Mouse (Mus musculus) heart, embryonic 12.5 days (tissue): ENCODE measurements around the gene Rasal1. TPM values are rescaled to one million over a fixed set of nuclear protein-coding genes. Genes with fewer than 3 reads are reported as not detected.
A peak's percentile ranks its signal among the peaks of the same experiment; 100 is the strongest.

Experiments used
- ATAC-seq: fragments of 200-750 bp; cut with Nextera tagmentation; 2 replicates; pipeline ENCODE4 v1.8.0; 2017; ENCODE audit warnings: moderate TSS enrichment, moderate library complexity; ENCODE audit not compliant: insufficient number of reproducible peaks, low FRiP score
- H3K27ac ChIP-seq: fragments of 300-500 bp; sonication (generic); 2 replicates; pipeline ENCODE4 v1.5.1; 2016; ENCODE audit warnings: mild to moderate bottlenecking, moderate library complexity; ENCODE audit not compliant: poor library complexity, severe bottlenecking
- H3K27me3 ChIP-seq: fragments of 300-500 bp; sonication (generic); replicated peaks from 2 replicates; pipeline ENCODE4 v1.6.1; 2016; ENCODE audit warnings: mild to moderate bottlenecking, moderate library complexity
- H3K36me3 ChIP-seq: fragments of 300-500 bp; sonication (generic); 2 replicates; pipeline ENCODE4 v1.6.1; 2016; ENCODE audit warnings: mild to moderate bottlenecking, moderate library complexity
- H3K4me1 ChIP-seq: fragments of 300-500 bp; sonication (generic); replicated peaks from 2 replicates; pipeline ENCODE4 v1.6.1; 2016; ENCODE audit warnings: mild to moderate bottlenecking
- H3K4me2 ChIP-seq: fragments of 300-500 bp; sonication (generic); 2 replicates; pipeline ENCODE4 v1.6.1; 2016; ENCODE audit warnings: mild to moderate bottlenecking, moderate library complexity
- H3K4me3 ChIP-seq: fragments of 300-500 bp; sonication (generic); 2 replicates; pipeline ENCODE4 v1.5.1; 2016; ENCODE audit warnings: mild to moderate bottlenecking
- H3K9ac ChIP-seq: fragments of 300-500 bp; sonication (generic); 2 replicates; pipeline ENCODE4 v1.6.1; 2016; ENCODE audit warnings: mild to moderate bottlenecking, moderate library complexity
- H3K9me3 ChIP-seq: fragments of 300-500 bp; sonication (generic); replicated peaks from 2 replicates; pipeline ENCODE4 v1.6.1; 2016; ENCODE audit warnings: mild to moderate bottlenecking, moderate library complexity
- WGBS: fragments of 180-500 bp; shearing (Covaris S2); methylation state at CpG from one replicate; pipeline ENCODE4 v1.1.7; 2016; 5-methylcytosine and 5-hydroxymethylcytosine counted together
- polyA plus RNA-seq: library from polyadenylated mRNA; unstranded; fragments of >200 nt; fragmentation: Nextera tagmentation; extraction: Ambion mirVana; gene quantifications from 2 replicates; pipeline ENCODE4 v1.2.1, GENCODE M21; 2016

Rasal1 gene
- polyA plus RNA-seq, 1 experiment from 2014 or later = not detected

DNA sequence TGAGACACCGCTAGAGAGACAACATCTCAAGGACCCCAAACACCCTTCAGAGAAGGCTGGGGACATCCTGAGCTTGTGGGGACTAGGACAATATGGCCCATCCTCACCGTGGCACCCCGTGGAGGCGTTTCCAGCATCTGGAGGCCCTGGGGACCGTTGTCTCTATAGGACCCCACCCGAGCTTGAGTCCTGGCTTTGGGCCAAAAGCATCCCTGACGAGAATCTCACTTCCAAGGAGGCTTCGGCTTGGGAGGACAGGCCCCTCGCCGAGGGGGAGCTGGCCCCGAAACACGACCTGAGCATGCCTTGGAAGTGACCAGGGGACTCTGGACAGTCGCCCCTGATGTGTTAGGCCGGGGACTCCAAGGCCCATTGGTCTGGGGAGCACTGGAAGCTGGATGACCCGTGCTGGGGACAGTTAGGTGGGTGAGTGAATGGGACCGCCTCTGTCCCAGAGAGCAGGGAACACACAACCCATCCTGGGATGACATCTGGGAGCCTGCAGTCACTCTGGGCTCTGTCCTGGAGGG, 39.3 kb upstream of the Rasal1 start:
- Histone ChIP-seq H3K36me3 (peaks cover 11% of the 10 kb centered on the region), H3K27me3 (no peaks in the 10 kb centered on the region), H3K4me3 (no peak overlapping the region), H3K9ac (no peak overlapping the region), H3K4me1 (peaks cover 24% of the 10 kb centered on the region), H3K4me2 (no peak overlapping the region), H3K9me3 (no peaks in the 10 kb centered on the region), H3K27ac (no peak overlapping the region)
- ATAC-seq = no peak
- WGBS = 83% methylated on average over 16 of the region's 16 CpGs

- Histone ChIP-seq H3K4me3 (peak overlapping the region; percentile 69), H3K36me3 (peaks cover 22% of the 10 kb centered on the region), H3K9me3 (peaks cover 4% of the 10 kb centered on the region; the same call in 1 of the 2 replicates), H3K9ac (peak overlapping the region; percentile 71; the same call in 1 of the 2 replicates), H3K4me2 (peak overlapping the region; percentile 95), H3K4me1 (peaks cover 18% of the 10 kb centered on the region), H3K27me3 (no peaks in the 10 kb centered on the region), H3K27ac (no peak overlapping the region)
- ATAC-seq = no peak
- WGBS = 97% methylated on average over 5 of the region's 5 CpGs
These were observed 37.7 kb upstream of the Rasal1 start for GRCm38 (mm10) chr5:120610906-120611305.

GRCm38 (mm10) chr5:120611416-120611815, 37.2 kb upstream of the Rasal1 start:
- Histone ChIP-seq H3K27me3 (no peaks in the 10 kb centered on the region), H3K9ac (peak overlapping the region; percentile 71), H3K4me3 (peak overlapping the region; percentile 69), H3K27ac (no peak overlapping the region; the same call in 1 of the 2 replicates), H3K36me3 (peaks cover 26% of the 10 kb centered on the region), H3K4me1 (peaks cover 18% of the 10 kb centered on the region), H3K9me3 (peaks cover 5% of the 10 kb centered on the region; the same call in 1 of the 2 replicates), H3K4me2 (peak overlapping the region; percentile 95)
- ATAC-seq = no peak
- 52% methylated on average over 8 of the region's 8 CpGs for WGBS

DNA sequence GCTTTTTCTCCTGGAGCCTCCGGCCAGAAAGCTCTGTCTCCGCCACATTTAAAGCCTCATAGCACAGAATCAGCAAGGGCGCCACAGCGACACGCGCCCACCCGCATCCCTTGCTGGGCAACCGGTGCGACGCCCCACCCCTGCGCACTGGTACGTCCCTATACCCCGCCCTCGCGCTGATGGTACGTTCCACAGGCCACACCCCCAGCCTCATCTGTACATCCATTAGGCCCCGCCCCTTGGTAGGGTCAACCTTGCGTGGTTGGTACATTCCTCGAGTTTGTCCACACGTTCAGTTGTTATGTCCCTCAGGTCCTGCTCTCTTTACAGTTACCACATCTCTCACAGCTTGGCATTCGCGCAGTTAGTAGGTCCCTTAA, 36.2 kb upstream of the Rasal1 start, which contains the start of the genes Rita1 and Ddx54:
Gene Rita1 (minus strand): TSS at position 148 of the 380 bp plus-strand sequence.
Gene Ddx54 (plus strand): TSS at position 298 of the 380 bp plus-strand sequence.
- peak; percentile 90 for ATAC-seq
- peaks cover 35% of the 10 kb centered on the region for H3K36me3 ChIP-seq
- H3K4me3 ChIP-seq = peak within 1 kb of the TSS; percentile 69
- H3K27ac ChIP-seq = peak within 1 kb of the TSS; percentile 69
- peaks cover 18% of the 10 kb centered on the region for H3K4me1 ChIP-seq
- H3K9me3 ChIP-seq = peaks cover 5% of the 10 kb centered on the region; the same call in 1 of the 2 replicates
- no peaks in the 10 kb centered on the region for H3K27me3 ChIP-seq
- peak within 1 kb of the TSS; percentile 82 for H3K9ac ChIP-seq
- 0% methylated on average over 22 of the region's 22 CpGs for WGBS
- peak within 1 kb of the TSS; percentile 95 for H3K4me2 ChIP-seq

DNA sequence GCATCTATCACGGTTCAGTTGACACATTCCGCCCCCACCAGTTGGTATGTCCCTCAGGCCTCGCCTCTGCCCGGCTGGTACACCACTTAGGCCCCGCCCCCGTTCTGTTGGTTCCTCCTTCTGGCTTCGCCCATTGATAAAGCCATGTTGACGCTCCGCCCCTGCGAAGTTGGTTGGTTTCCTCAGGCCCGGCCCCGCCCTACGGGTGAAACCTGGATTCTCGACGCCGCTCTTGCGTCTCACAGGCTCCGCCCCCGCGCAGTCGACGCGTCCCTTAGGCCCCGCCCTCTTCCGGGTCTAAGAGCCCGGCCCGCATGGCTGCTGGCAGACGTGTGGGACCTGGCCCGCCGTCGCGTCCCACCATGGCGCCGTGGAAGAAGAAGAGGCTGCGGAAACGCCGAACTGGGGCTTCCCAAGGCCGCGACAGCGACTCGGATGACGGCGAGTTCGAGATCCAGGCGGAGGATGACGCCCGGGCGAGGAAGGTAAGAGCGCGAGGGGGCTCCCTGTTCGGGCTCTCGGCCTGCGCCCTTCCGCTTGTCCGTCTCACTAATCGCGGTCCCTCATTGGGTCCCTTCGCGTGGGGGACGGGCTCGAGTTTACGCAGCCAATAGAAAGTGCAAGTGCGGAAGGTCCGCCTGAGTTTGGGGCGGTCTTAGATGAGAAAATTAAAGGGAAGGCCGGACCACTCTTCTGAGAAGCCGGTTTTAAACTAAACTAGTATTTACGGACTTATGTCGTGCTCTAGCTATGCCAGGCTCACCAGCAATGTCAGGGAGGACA, 35.6 kb upstream of the Rasal1 start:
- Histone ChIP-seq H3K4me1 (peaks cover 18% of the 10 kb centered on the region), H3K27ac (peak overlapping the region; percentile 69), H3K9me3 (peaks cover 5% of the 10 kb centered on the region; the same call in 1 of the 2 replicates), H3K36me3 (peaks cover 39% of the 10 kb centered on the region), H3K27me3 (no peaks in the 10 kb centered on the region), H3K9ac (peak overlapping the region; percentile 82), H3K4me3 (peak overlapping the region; percentile 69), H3K4me2 (peak overlapping the region; percentile 95)
- peak; percentile 94 for ATAC-seq
- under 1% methylated on average over 65 of the region's 69 CpGs for WGBS

GRCm38 (mm10) chr5:120615903-120616302, 32.7 kb upstream of the Rasal1 start:
- no peak overlapping the region for H3K9ac ChIP-seq
- H3K27me3 ChIP-seq = no peaks in the 10 kb centered on the region
- H3K4me3 ChIP-seq = no peak overlapping the region
- 96% methylated on average over 4 of the region's 4 CpGs for WGBS
- peaks cover 59% of the 10 kb centered on the region for H3K36me3 ChIP-seq
- no peak overlapping the region for H3K27ac ChIP-seq
- no peak for ATAC-seq
- H3K4me2 ChIP-seq = no peak overlapping the region
- peaks cover 5% of the 10 kb centered on the region; the same call in 1 of the 2 replicates for H3K9me3 ChIP-seq
- H3K4me1 ChIP-seq = peaks cover 18% of the 10 kb centered on the region

GRCm38 (mm10) chr5:120618778-120619177, 29.8 kb upstream of the Rasal1 start:
- no peak overlapping the region for H3K9ac ChIP-seq
- no peak overlapping the region for H3K4me2 ChIP-seq
- no peak overlapping the region for H3K27ac ChIP-seq
- 82% methylated on average over 12 of the region's 12 CpGs for WGBS
- H3K27me3 ChIP-seq = no peaks in the 10 kb centered on the region
- peaks cover 84% of the 10 kb centered on the region for H3K36me3 ChIP-seq
- peaks cover 15% of the 10 kb centered on the region for H3K4me1 ChIP-seq
- peaks cover 5% of the 10 kb centered on the region; the same call in 1 of the 2 replicates for H3K9me3 ChIP-seq
- no peak for ATAC-seq
- no peak overlapping the region for H3K4me3 ChIP-seq

- H3K27ac ChIP-seq = no peak overlapping the region
- H3K27me3 ChIP-seq = no peaks in the 10 kb centered on the region
- no peak overlapping the region for H3K9ac ChIP-seq
- peaks cover 5% of the 10 kb centered on the region; the same call in 1 of the 2 replicates for H3K9me3 ChIP-seq
- H3K4me2 ChIP-seq = no peak overlapping the region
- H3K4me1 ChIP-seq = peaks cover 11% of the 10 kb centered on the region
- peaks cover 89% of the 10 kb centered on the region for H3K36me3 ChIP-seq
- 17% methylated on average over 5 of the region's 5 CpGs for WGBS
- no peak for ATAC-seq
- no peak overlapping the region for H3K4me3 ChIP-seq
These were observed 29.4 kb upstream of the Rasal1 start for GRCm38 (mm10) chr5:120619201-120619600.

GRCm38 (mm10) chr5:120620375-120621077, 28.1 kb upstream of the Rasal1 start:
- Histone ChIP-seq H3K36me3 (peaks cover 95% of the 10 kb centered on the region), H3K4me1 (peaks cover 11% of the 10 kb centered on the region), H3K4me3 (no peak overlapping the region), H3K27ac (no peak overlapping the region), H3K4me2 (no peak overlapping the region), H3K9me3 (peaks cover 5% of the 10 kb centered on the region; the same call in 1 of the 2 replicates), H3K27me3 (no peaks in the 10 kb centered on the region), H3K9ac (no peak overlapping the region)
- ATAC-seq = no peak
- WGBS = 70% methylated on average over 18 of the region's 18 CpGs

DNA sequence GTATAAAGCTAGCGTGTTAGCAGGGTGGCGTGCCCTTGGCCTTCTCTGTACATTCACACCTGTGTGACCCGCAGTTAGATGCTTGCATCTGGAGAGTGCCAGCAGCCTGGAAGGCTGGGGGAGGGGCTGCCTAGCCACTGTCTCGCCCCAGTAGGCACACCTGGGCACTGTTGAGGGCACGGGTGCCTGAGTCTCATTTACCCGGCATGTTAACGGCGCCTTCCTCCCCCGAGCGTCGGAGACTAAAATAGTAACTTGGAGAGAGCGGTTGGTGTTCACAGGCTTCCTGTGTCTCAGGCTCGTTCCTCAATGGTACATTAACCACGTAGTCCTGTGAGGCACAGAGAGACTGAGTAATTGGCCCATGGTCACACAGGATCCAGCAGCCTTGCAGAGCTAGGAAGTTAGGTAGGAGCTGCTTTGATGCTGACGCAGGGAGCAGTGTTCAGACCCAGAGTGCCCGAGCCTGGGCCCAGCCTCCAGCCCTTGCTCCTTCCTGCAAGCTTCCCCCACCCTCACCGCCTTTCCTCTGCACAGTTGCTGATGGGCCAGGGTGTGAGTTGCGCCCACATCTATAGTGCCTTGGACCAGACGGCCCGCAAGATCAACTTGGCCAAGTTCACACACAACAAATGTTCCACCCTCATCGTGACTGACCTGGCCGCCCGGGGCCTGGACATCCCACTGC, 27.4 kb upstream of the Rasal1 start:
- Histone ChIP-seq H3K27ac (no peak overlapping the region), H3K27me3 (no peaks in the 10 kb centered on the region), H3K4me3 (no peak overlapping the region), H3K4me1 (peaks cover 11% of the 10 kb centered on the region), H3K4me2 (no peak overlapping the region), H3K9ac (no peak overlapping the region), H3K9me3 (no peaks in the 10 kb centered on the region), H3K36me3 (peaks cover 95% of the 10 kb centered on the region)
- ATAC-seq = no peak
- WGBS = 85% methylated on average over 23 of the region's 23 CpGs
